Mouse (Mus musculus) heart, adult 9 months (tissue): ENCODE data around the gene Bcl7c.
"Not testable (repeated sequence)": the region's sequence is repeated elsewhere in the genome, so short reads cannot be mapped to it uniquely, and the experiment has no call there.

Experiments used
- DNase-seq, 2 experiments: peaks; one replicate each; pipeline ENCODE4 v3.0.0; 2022; ENCODE audit warnings: low spot score in 2 of 2

Gene Bcl7c

GRCm38 (mm10) chr7:127708207-127709078 lies at the start of gene Bcl7c:
Bcl7c (minus strand) TSS chr7:127708933.
- peak; percentile 91 to 92 for DNase-seq

GRCm38 (mm10) chr7:127753741-127754140 lies 45.0 kb upstream of the Bcl7c start:
- DNase-seq: no peak

- DNase-seq: no peak
These were observed 44.4 kb upstream of the Bcl7c start for GRCm38 (mm10) chr7:127753158-127753557.

- no peak for DNase-seq
These were observed 43.3 kb upstream of the Bcl7c start for GRCm38 (mm10) chr7:127752069-127752468.

- no peak for DNase-seq
These were observed 42.9 kb upstream of the Bcl7c start for GRCm38 (mm10) chr7:127751619-127752018.

GRCm38 (mm10) chr7:127750131-127751127 lies 41.7 kb upstream of the Bcl7c start:
- DNase-seq: no peak

GRCm38 (mm10) chr7:127748235-127748560 lies 39.5 kb upstream of the Bcl7c start:
- DNase-seq: no peak

GRCm38 (mm10) chr7:127747559-127748234 lies 39.0 kb upstream of the Bcl7c start:
- DNase-seq: no peak

GRCm38 (mm10) chr7:127746494-127747491 lies 38.1 kb upstream of the Bcl7c start:
- no peak for DNase-seq

GRCm38 (mm10) chr7:127745652-127746493 lies 37.1 kb upstream of the Bcl7c start:
- peak; percentile 99 for DNase-seq

- peak; percentile 95 to 96 for DNase-seq
These were observed 36.5 kb upstream of the Bcl7c start for GRCm38 (mm10) chr7:127745251-127745651.

GRCm38 (mm10) chr7:127744366-127745045 lies 35.8 kb upstream of the Bcl7c start, which contains the start of gene Fbxl19:
Fbxl19 (plus strand) TSS chr7:127744543.
- DNase-seq: peak; percentile 51 to 64

- DNase-seq: not testable (repeated sequence)
These were observed 23.3 kb upstream of the Bcl7c start, which contains the start of gene Ctf2 for GRCm38 (mm10) chr7:127732066-127732465. Ctf2 (minus strand) TSS chr7:127732166.

- DNase-seq: no peak
These were observed 21.4 kb upstream of the Bcl7c start for GRCm38 (mm10) chr7:127730170-127730569.

- DNase-seq: no peak
These were observed 19.2 kb upstream of the Bcl7c start for GRCm38 (mm10) chr7:127727898-127728297.

GRCm38 (mm10) chr7:127725924-127726323 lies 17.2 kb upstream of the Bcl7c start:
- no peak for DNase-seq

- no peak for DNase-seq
These were observed 16.8 kb upstream of the Bcl7c start for GRCm38 (mm10) chr7:127725490-127725889.

GRCm38 (mm10) chr7:127719258-127719657 lies 10.5 kb upstream of the Bcl7c start:
- no peak for DNase-seq

GRCm38 (mm10) chr7:127718339-127718738 lies 9.6 kb upstream of the Bcl7c start:
- DNase-seq: no peak
